Mouse (Mus musculus) layer of hippocampus, postnatal 10 days (tissue): ENCODE results near the gene Gm20807. TPM values are rescaled to one million over a fixed set of nuclear protein-coding genes. Genes with fewer than 3 reads are reported as not detected.
"Not testable (repeated sequence)": the region's sequence is repeated elsewhere in the genome, so short reads cannot be mapped to it uniquely, and the experiment has no call there.

ENCODE experiments used
- DNase-seq, 2 experiments: peaks; one replicate each; pipeline ENCODE4 v3.0.0; 2021; ENCODE audit warnings: low spot score in 2 of 2
- long read RNA-seq: library from polyadenylated mRNA; stranded (forward); transcript quantifications from one replicate; pipeline ENCODE4 v2.0.0, GENCODE M21; 2023
- total RNA-seq, 2 experiments: library from RNA; stranded (reverse); gene quantifications; 2 replicates each; pipeline ENCODE4 v1.2.3; 2021

Gene Gm20807
- not detected for total RNA-seq
- long read RNA-seq, result 0 reads

- DNase-seq, result not testable (repeated sequence)
Measured at GRCm38 (mm10) chrY:13042591-13042990, at the start of gene Gm20807. Gene Gm20807 (plus strand): TSS chrY:13042891.

Other genes starting within 250 kb of the Gm20807 start
- gene Gm21891, start 90.6 kb downstream of the Gm20807 start, total RNA-seq, result not detected
- not detected for gene Gm21425, start 119.1 kb downstream of the Gm20807 start, total RNA-seq
- not detected for gene Gm21828, start 181.0 kb downstream of the Gm20807 start, total RNA-seq
- not detected for gene Gm21440, start 209.5 kb downstream of the Gm20807 start, total RNA-seq
- not detected for gene Gm21454, start 209.6 kb downstream of the Gm20807 start, total RNA-seq